Mouse (Mus musculus) lung, embryonic 16.5 days (tissue): ENCODE data around the gene Fgf4. TPM values are rescaled to one million over a fixed set of nuclear protein-coding genes. Genes with fewer than 3 reads are reported as not detected.
"Not testable (repeated sequence)": the region's sequence is repeated elsewhere in the genome, so short reads cannot be mapped to it uniquely, and the experiment has no call there.

ENCODE experiments used
- ATAC-seq: fragments of 200-750 bp; cut with Nextera tagmentation; 2 replicates; pipeline ENCODE4 v1.8.0; 2017; ENCODE audit warnings: low read depth, mild to moderate bottlenecking, moderate library complexity
- H3K27ac ChIP-seq: fragments of 300-500 bp; sonication (generic); 2 replicates; pipeline ENCODE4 v1.5.1; 2014; ENCODE audit warnings: mild to moderate bottlenecking, control low read depth, low read length
- H3K27me3 ChIP-seq: fragments of 300-500 bp; sonication (generic); 2 replicates; pipeline ENCODE4 v1.6.1; 2014; ENCODE audit warnings: low read depth, low read length, mixed read lengths; ENCODE audit not compliant: control insufficient read depth, insufficient read depth
- H3K36me3 ChIP-seq: fragments of 300-500 bp; sonication (generic); 2 replicates; pipeline ENCODE4 v1.6.1; 2014; ENCODE audit warnings: low read length; ENCODE audit not compliant: control insufficient read depth, insufficient read depth
- H3K4me1 ChIP-seq: fragments of 300-500 bp; sonication (generic); replicated peaks from 2 replicates; pipeline ENCODE4 v1.6.1; 2014; ENCODE audit warnings: low read length, mixed read lengths; ENCODE audit not compliant: control insufficient read depth, insufficient read depth
- H3K4me2 ChIP-seq: fragments of 300-500 bp; sonication (generic); 2 replicates; pipeline ENCODE4 v1.6.1; 2014; ENCODE audit warnings: low read depth, low read length, control low read depth
- H3K4me3 ChIP-seq: fragments of 300-500 bp; sonication (generic); 2 replicates; pipeline ENCODE4 v1.5.1; 2014; ENCODE audit warnings: mild to moderate bottlenecking, low read length, control low read depth
- H3K9ac ChIP-seq: fragments of 300-500 bp; sonication (generic); 2 replicates; pipeline ENCODE4 v1.6.1; 2014; ENCODE audit warnings: low read length, control low read depth
- H3K9me3 ChIP-seq: fragments of 300-500 bp; sonication (generic); 2 replicates; pipeline ENCODE4 v1.6.1; 2016; ENCODE audit warnings: low read length; ENCODE audit not compliant: control insufficient read depth
- WGBS: fragments of 180-500 bp; shearing (Covaris S2); extraction: QIAGEN DNeasy Blood & Tissue Kit; methylation state at CpG from one replicate; pipeline ENCODE4 v1.1.7; 2014; 5-methylcytosine and 5-hydroxymethylcytosine counted together
- polyA plus RNA-seq: library from polyadenylated mRNA; unstranded; fragments of >200 nt; fragmentation: Nextera tagmentation; extraction: Ambion mirVana; gene quantifications from 2 replicates; pipeline ENCODE4 v1.2.1, GENCODE M21; 2015

Gene Fgf4
- polyA plus RNA-seq, 1 experiment from 2014 or later: not detected

DNA sequence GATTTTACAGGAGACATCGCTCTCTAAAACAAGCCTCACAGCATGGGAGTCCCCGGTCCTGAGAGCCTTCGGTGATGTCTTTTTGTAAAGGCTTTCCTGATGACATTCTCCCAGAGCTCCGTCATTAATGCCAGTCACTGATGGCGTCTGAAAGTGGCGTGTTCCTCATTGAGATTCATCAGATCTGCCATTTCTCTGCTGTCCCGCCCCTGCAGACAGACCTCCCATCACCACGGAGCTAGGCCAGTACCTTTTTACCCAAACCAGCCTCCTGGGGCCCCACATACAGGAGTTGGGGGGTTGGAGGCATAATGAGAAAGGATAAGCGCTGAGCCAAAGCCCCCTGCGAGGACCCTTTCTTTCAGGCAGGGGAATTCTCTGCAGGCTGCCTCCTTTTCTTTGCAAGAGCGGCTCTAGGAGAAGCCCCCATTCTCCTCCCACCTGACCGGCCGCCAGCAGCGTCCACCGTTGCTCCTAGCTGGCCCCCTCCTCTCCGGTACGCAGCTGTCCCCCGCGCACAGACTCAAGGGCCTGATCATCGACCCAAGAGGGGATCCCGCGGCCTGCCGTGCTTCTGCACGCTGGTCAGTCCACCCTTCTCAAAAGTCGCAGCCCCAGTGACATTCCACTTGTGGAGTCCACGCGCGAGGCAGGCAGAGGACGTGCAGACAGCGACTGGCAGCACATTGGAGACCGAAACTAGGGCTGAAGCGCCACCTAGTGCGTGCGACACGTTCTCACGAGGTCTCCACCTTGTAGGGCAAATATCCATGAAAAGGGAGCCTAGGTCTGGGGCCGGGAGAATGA is 48.3 kb downstream of the Fgf4 start:
- H3K27me3 ChIP-seq: peaks cover 52% of the 10 kb centered on the region
- 1% methylated on average over 37 of the region's 37 CpGs for WGBS
- no peaks in the 10 kb centered on the region for H3K9me3 ChIP-seq
- peaks cover 19% of the 10 kb centered on the region for H3K4me1 ChIP-seq
- no peaks in the 10 kb centered on the region for H3K36me3 ChIP-seq
- H3K9ac ChIP-seq: peak overlapping the region; percentile 53
- H3K4me2 ChIP-seq: peak overlapping the region; percentile 86
- peak; percentile 77 for ATAC-seq
- no peak overlapping the region for H3K27ac ChIP-seq
- peak overlapping the region; percentile 51 for H3K4me3 ChIP-seq

DNA sequence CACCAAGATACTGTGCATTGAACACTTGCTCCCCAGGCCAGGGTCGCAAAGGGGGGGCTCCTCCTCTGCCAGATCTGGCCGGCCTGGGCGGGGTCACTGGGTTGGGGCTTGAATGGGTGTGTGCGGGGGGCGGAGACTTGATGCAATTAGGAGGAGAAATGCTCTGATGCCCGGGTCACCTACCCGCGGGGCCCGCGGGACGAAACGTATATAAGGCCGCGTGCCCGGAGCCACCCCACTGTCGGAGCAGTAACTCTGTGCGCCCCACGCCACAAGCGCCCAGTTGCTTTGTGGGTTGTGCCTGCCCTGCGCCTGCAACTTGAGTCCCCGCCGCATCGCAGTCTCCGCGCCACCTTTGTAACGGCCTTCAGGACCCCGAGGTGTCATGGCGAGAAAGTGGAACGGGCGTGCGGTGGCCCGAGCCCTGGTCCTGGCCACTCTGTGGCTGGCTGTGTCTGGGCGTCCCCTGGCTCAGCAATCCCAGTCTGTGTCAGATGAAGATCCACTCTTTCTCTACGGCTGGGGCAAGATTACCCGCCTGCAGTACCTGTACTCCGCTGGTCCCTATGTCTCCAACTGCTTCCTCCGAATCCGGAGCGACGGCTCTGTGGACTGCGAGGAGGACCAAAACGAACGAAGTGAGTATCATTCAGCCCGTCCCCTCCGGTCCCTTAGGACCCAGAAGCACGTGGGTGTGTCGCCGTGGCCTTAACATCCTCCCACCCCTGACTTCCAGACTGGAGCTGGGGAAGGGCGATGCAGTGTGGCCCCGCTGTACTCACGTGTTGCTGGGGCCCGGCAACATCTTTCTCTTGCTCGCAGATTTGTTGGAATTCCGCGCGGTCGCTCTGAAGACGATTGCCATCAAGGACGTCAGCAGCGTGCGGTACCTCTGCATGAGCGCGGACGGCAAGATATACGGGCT is 49.4 kb downstream of the Fgf4 start, which contains the start of gene Fgf15:
Gene Fgf15, plus strand, starts transcription at position 238 of the 925 bp plus-strand sequence.
- H3K4me1 ChIP-seq: peaks cover 19% of the 10 kb centered on the region
- no peaks in the 10 kb centered on the region for H3K9me3 ChIP-seq
- WGBS: under 1% methylated on average over 65 of the region's 65 CpGs
- H3K27ac ChIP-seq: no peak within 1 kb of the TSS
- H3K4me3 ChIP-seq: peak within 1 kb of the TSS; percentile 51
- peaks cover 52% of the 10 kb centered on the region for H3K27me3 ChIP-seq
- peak within 1 kb of the TSS; percentile 86 for H3K4me2 ChIP-seq
- peak within 1 kb of the TSS; percentile 53 for H3K9ac ChIP-seq
- H3K36me3 ChIP-seq: no peaks in the 10 kb centered on the region
- ATAC-seq: 0 out of 2 replicates have a peak, but pooled peaks have one; percentile 18

DNA sequence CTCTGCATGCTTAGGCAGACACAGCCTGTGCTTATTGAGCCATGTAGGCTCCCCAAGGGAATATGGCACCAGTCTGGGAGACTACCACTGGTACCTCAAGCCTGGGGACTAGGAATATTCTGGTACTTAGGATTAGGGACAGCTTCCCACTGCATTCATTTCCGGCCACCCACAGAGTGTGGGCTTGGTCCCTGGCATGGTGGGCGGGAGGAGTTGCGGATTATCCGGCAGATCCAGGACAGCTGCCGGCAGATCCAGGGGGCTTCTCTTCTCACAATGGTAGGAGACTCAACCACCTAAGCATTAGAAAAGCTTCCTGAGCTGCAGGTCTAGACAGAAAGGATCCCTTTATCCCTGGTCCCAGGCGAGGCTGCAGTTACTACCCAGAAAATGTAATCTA is 51.3 kb downstream of the Fgf4 start:
- Histone ChIP-seq H3K27me3 (peaks cover 52% of the 10 kb centered on the region), H3K4me3 (no peak overlapping the region), H3K36me3 (no peaks in the 10 kb centered on the region), H3K4me1 (peaks cover 19% of the 10 kb centered on the region), H3K9ac (no peak overlapping the region), H3K9me3 (no peaks in the 10 kb centered on the region), H3K4me2 (no peak overlapping the region), H3K27ac (no peak overlapping the region)
- WGBS: 62% methylated on average over 6 of the region's 6 CpGs
- ATAC-seq: no peak

DNA sequence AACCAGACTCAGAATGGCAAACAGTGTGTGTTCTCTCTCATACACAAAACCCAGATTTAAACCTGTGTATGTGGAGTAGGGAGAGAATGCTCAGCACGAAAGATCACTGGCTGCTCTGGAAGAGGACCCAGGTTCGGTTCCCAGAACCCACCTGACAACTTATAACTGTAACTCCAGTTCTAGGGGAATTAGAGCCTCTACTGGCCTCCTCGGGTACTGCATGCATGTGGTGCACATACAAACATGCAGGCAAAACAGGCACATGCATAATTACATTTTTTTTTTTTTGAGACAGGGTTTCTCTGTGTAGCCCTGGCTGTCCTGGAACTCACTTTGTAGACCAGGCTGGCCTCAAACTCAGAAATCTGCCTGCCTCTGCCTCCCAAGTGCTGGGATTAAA is 58.3 kb downstream of the Fgf4 start:
- not testable (repeated sequence) for H3K36me3 ChIP-seq, ATAC-seq, H3K9me3 ChIP-seq, H3K27ac ChIP-seq, H3K27me3 ChIP-seq, H3K4me2 ChIP-seq, H3K4me1 ChIP-seq, H3K4me3 ChIP-seq, H3K9ac ChIP-seq
- WGBS: 91% methylated on average over 3 of the region's 3 CpGs

DNA sequence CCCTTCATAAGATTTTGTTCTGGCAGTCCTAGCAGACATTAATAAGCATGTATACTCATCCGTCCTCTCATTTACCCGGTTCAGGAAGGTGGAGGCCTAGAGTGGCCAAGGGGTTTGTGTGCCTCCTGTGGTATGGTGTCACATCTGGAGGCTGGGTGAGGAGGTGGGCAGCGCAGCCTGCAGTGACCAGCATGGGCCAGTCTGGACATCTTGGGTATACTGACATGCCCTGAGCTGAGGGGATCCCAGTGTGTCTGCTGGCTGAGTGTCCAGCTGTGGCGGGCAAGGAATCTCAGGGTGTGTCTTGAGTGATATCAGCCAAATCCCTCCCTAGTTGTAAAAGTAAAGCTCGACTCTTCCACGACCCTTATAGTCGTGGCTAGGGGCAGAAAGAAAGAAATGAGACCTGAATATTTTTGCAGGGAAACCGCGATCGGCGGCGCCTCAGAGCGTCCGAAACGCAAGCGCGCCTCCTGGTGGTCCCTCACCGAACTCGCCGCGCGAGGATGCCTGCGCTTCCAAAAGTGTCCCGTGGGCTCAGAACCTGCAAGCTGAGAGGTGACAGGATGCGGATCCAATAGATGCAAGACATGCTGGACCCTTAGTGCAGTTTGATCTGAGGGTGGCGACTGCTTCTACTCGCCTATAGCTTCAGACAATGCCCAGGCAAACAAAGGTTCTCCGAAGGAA is 59.7 kb downstream of the Fgf4 start:
- Histone ChIP-seq H3K4me3 (peak overlapping the region; percentile 13; the same call in 1 of the 2 replicates), H3K9ac (peak overlapping the region; percentile 49), H3K9me3 (peaks cover 3% of the 10 kb centered on the region; the same call in 1 of the 2 replicates), H3K27ac (no peak overlapping the region), H3K27me3 (peaks cover 4% of the 10 kb centered on the region), H3K4me2 (peak overlapping the region; percentile 47), H3K36me3 (no peaks in the 10 kb centered on the region), H3K4me1 (no peaks in the 10 kb centered on the region)
- ATAC-seq: peak; percentile 47; the same call in 1 of the 2 replicates
- 10% methylated on average over 28 of the region's 28 CpGs for WGBS

DNA sequence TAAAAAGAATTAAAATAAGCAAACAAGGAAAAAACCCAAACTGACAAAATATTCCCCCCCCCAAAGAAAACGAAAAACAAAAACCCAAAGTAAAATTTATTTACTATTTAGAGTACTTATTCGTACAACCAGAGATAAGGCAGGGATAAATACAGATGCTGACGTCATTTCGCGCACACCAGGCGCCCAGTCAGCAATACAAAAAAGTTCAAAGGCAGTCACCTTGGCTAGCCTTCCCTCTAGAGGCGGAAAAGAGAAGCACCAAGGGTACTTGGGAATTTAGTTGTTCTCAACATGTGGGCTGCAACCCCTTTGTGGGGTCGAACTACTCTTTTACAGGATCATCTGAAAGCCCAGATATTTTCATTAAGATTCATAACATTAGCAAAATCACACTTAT is 60.6 kb downstream of the Fgf4 start:
- 11% methylated on average over 8 of the region's 8 CpGs for WGBS
- no peak overlapping the region for H3K27ac ChIP-seq
- H3K4me1 ChIP-seq: no peaks in the 10 kb centered on the region
- peaks cover 3% of the 10 kb centered on the region; the same call in 1 of the 2 replicates for H3K9me3 ChIP-seq
- no peak overlapping the region for H3K4me2 ChIP-seq
- H3K4me3 ChIP-seq: no peak overlapping the region
- H3K36me3 ChIP-seq: no peaks in the 10 kb centered on the region
- no peak overlapping the region for H3K9ac ChIP-seq
- ATAC-seq: no peak
- peaks cover 4% of the 10 kb centered on the region for H3K27me3 ChIP-seq

DNA sequence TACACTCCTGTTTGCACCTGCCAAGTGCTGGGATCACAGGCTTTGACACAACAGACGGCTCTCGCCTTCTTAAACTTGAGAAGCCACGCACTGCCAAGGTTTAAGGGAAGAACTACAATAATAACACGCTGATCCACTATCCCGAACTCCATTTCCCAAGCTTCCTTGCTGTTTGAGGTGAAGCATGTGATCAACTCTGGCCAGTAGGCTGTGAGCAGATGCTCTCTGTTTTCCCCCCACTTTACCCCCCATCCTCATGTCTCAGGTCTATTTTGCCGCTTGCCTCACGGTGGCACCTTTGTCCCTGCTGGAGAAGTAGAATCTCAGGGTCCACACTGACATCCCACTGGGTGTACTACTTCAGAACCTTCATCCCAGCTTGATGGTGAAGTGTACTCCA is 61.5 kb downstream of the Fgf4 start:
- no peak overlapping the region for H3K27ac ChIP-seq
- H3K27me3 ChIP-seq: peaks cover 4% of the 10 kb centered on the region
- no peak overlapping the region for H3K4me3 ChIP-seq
- H3K36me3 ChIP-seq: no peaks in the 10 kb centered on the region
- no peak overlapping the region for H3K4me2 ChIP-seq
- H3K4me1 ChIP-seq: no peaks in the 10 kb centered on the region
- no peak overlapping the region for H3K9ac ChIP-seq
- ATAC-seq: no peak
- WGBS: 21% methylated on average over 7 of the region's 7 CpGs
- H3K9me3 ChIP-seq: peaks cover 3% of the 10 kb centered on the region; the same call in 1 of the 2 replicates

DNA sequence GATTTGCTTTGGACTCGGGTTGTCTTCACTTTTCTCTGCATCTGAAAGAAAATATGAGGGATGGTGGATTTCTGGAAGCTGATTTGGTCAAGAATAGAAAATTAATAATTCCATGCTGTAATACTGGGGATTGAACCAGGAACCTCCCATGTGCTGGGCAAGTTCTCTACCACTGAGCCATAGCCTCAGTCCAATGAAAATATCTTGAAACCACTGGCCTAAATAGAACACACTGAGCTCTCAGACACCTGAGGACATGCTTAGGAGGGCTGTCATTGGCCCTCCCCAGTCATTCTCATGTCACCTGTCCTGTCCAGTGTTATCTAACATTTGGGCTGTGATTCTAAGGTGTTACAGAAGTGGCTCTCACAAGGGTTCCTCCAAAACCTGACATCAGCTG is 64.0 kb downstream of the Fgf4 start:
- H3K4me2 ChIP-seq: no peak overlapping the region
- H3K4me3 ChIP-seq: no peak overlapping the region
- H3K9ac ChIP-seq: no peak overlapping the region
- peaks cover 4% of the 10 kb centered on the region for H3K27me3 ChIP-seq
- no peak for ATAC-seq
- H3K27ac ChIP-seq: no peak overlapping the region
- WGBS: 67% methylated on average over 1 of the region's 1 CpGs
- no peaks in the 10 kb centered on the region for H3K36me3 ChIP-seq
- H3K4me1 ChIP-seq: peaks cover 7% of the 10 kb centered on the region
- H3K9me3 ChIP-seq: no peaks in the 10 kb centered on the region
